Mouse (Mus musculus) forebrain, embryonic 11.5 days (tissue): ENCODE measurements around the gene Gm17660. TPM values are rescaled to one million over a fixed set of nuclear protein-coding genes. Genes with fewer than 3 reads are reported as not detected.

Source experiments
- ATAC-seq: fragments of 200-750 bp; cut with Nextera tagmentation; replicated peaks from 2 replicates; pipeline ENCODE4 v1.8.0; 2017; ENCODE audit warnings: moderate TSS enrichment; ENCODE audit not compliant: low FRiP score
- DNase-seq: peaks from one replicate; pipeline ENCODE4 v3.0.0-alpha.2; 2017; ENCODE audit warnings: low spot score
- H3K27ac ChIP-seq: fragments of 300-500 bp; sonication (generic); 2 replicates; pipeline ENCODE4 v1.5.1; 2014; ENCODE audit warnings: low read depth, low read length
- H3K27me3 ChIP-seq: fragments of 300-500 bp; sonication (generic); 2 replicates; pipeline ENCODE4 v1.6.1; 2014; ENCODE audit warnings: mild to moderate bottlenecking, low read length, mixed read lengths; ENCODE audit not compliant: control insufficient read depth, insufficient read depth
- H3K36me3 ChIP-seq: fragments of 300-500 bp; sonication (generic); 2 replicates; pipeline ENCODE4 v1.6.1; 2014; ENCODE audit warnings: mild to moderate bottlenecking, low read length, moderate library complexity, mixed read lengths; ENCODE audit not compliant: control insufficient read depth, insufficient read depth
- H3K4me1 ChIP-seq: fragments of 300-500 bp; sonication (generic); replicated peaks from 2 replicates; pipeline ENCODE4 v1.6.1; 2014; ENCODE audit warnings: low read length, mixed read lengths; ENCODE audit not compliant: control insufficient read depth, insufficient read depth
- H3K4me2 ChIP-seq: fragments of 300-500 bp; sonication (generic); 2 replicates; pipeline ENCODE4 v1.6.1; 2014; ENCODE audit warnings: low read depth, mild to moderate bottlenecking, low read length, moderate library complexity, mixed read lengths; ENCODE audit not compliant: severe bottlenecking
- H3K4me3 ChIP-seq: fragments of 300-500 bp; sonication (generic); 2 replicates; pipeline ENCODE4 v1.5.1; 2014; ENCODE audit warnings: low read depth, low read length
- H3K9ac ChIP-seq: fragments of 300-500 bp; sonication (generic); 2 replicates; pipeline ENCODE4 v1.6.1; 2014; ENCODE audit warnings: low read length
- H3K9me3 ChIP-seq: fragments of 300-500 bp; sonication (generic); 2 replicates; pipeline ENCODE4 v1.6.1; 2016; ENCODE audit warnings: low read length, mixed read lengths; ENCODE audit not compliant: control insufficient read depth
- WGBS: fragments of 180-500 bp; shearing (Covaris S2); extraction: QIAGEN DNeasy Blood & Tissue Kit; methylation state at CpG from one replicate; pipeline ENCODE4 v1.1.7; 2014; 5-methylcytosine and 5-hydroxymethylcytosine counted together
- polyA plus RNA-seq: library from polyadenylated mRNA; unstranded; fragments of >200 nt; fragmentation: Nextera tagmentation; extraction: Ambion mirVana; gene quantifications from 2 replicates; pipeline ENCODE4 v1.2.1, GENCODE M21; 2014

The Gm17660 gene
- polyA plus RNA-seq, 1 experiment from 2014 or later = not detected

DNA sequence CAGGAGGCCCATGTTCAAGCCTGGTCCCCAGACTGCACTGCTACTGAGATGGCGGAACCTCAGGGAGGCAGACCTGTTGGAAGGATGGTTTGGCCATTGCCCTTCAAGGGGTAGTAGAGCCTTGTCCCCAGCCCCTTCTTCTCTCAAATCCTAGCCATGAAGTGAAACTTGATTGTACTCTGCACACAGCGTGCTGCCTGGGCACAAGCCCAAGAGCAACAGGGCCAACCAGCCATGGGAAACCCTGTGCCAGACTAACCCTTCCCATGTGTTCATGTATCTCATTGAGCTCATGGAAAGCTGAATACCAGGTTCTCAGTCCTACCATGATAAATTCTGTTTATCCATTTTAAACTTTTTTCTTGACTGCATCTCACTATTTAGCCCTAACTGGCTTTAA is 34.5 kb downstream of the Gm17660 start:
- Histone ChIP-seq H3K36me3 (no peaks in the 10 kb centered on the region), H3K27ac (no peak overlapping the region), H3K9ac (no peak overlapping the region), H3K9me3 (no peaks in the 10 kb centered on the region), H3K4me1 (no peaks in the 10 kb centered on the region; the same call in 1 of the 2 replicates), H3K4me2 (no peak overlapping the region), H3K4me3 (no peak overlapping the region), H3K27me3 (no peaks in the 10 kb centered on the region)
- DNase-seq = no peak
- WGBS = 95% methylated on average over 2 of the region's 2 CpGs
- ATAC-seq = no peak

DNA sequence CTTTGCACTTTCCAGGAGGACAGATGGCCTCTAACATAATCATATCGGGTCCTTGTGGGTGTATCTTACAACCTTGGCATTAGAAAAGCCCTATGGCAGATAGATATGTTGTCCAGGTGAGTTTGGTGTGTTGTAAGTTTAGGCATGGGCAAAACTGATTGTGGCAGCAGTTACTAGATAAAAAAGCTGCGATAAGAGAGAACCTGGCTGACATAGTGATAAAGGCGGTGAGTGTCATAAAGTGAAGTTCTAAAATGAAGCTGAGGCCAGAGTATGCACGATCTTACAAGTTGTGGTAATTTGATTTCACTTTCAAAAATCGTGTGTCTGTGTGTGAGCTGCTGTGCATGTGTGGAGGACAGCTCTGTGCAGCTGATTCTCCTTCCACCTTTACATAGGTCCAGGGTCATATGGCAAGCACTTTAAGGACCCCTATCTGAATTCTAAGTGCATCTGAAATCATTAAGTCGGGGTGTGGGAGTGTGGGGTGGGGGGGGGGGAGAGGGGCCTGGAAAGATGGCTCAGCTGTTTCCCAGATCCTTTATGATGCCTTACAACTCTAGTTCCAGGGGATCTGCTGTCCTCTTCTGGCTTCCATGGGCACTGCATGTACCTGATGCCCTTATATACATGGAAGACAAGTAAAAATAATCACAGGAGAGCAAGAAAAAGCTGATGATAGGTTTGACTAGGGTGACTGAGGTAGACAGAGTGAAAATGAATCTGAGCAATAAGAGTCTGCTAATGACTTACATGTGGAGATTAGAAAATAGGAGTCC is 38.1 kb downstream of the Gm17660 start:
- Histone ChIP-seq H3K4me3 (no peak overlapping the region), H3K27me3 (no peaks in the 10 kb centered on the region), H3K36me3 (no peaks in the 10 kb centered on the region), H3K27ac (no peak overlapping the region), H3K4me1 (no peaks in the 10 kb centered on the region), H3K4me2 (no peak overlapping the region), H3K9me3 (no peaks in the 10 kb centered on the region), H3K9ac (no peak overlapping the region)
- ATAC-seq (no peak), DNase-seq (no peak)
- 70% methylated on average over 6 of the region's 6 CpGs for WGBS

DNA sequence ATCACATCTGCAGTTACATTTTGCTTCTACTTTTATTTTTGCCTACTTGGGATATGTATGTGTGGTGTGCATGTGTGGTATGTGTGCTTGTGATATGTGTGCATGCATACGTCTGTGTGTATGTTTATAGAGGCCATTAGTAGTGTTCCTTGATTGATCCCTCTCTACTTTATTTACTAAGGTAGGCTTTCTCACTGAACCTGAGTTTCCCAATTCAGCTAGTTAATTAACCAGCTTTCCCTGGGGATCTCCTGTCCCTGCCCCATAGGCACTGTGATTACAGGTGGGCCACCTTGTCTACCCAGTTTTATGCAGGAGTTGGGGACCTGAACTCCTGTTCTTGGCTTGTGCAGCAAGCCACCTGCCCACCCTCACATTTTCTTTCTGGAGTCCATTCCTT is 40.7 kb downstream of the Gm17660 start:
- WGBS = 93% methylated on average over 1 of the region's 1 CpGs
- no peak overlapping the region for H3K4me3 ChIP-seq
- ATAC-seq (no peak), DNase-seq (no peak)
- H3K4me1 ChIP-seq = no peaks in the 10 kb centered on the region
- H3K9ac ChIP-seq = no peak overlapping the region
- H3K27me3 ChIP-seq = no peaks in the 10 kb centered on the region
- no peak overlapping the region for H3K4me2 ChIP-seq
- no peak overlapping the region for H3K27ac ChIP-seq
- H3K36me3 ChIP-seq = no peaks in the 10 kb centered on the region
- H3K9me3 ChIP-seq = no peaks in the 10 kb centered on the region

DNA sequence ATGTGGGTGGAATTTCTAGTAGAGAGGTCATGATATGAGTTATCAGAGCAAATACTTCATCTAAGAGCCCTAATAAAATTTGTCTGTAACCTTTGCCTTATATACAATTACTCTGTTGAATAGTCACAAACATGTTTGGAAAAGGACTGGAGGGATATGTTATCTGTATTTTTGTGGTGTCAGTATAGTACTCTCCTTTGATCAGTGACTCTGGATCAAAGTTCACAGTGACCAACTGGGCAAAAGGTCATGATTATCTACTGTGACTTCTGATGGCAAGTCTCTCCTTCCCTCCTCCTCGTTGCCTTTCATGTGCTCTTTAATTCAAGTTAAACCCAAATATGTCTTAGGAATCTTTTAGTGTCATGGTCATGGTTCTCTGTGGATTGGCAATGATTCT is 41.6 kb downstream of the Gm17660 start:
- WGBS = 68% methylated on average over 1 of the region's 1 CpGs
- Histone ChIP-seq H3K4me3 (no peak overlapping the region), H3K36me3 (no peaks in the 10 kb centered on the region), H3K9ac (no peak overlapping the region), H3K4me1 (no peaks in the 10 kb centered on the region), H3K9me3 (no peaks in the 10 kb centered on the region), H3K27ac (no peak overlapping the region), H3K4me2 (no peak overlapping the region), H3K27me3 (no peaks in the 10 kb centered on the region)
- no peak for ATAC-seq
- no peak for DNase-seq

DNA sequence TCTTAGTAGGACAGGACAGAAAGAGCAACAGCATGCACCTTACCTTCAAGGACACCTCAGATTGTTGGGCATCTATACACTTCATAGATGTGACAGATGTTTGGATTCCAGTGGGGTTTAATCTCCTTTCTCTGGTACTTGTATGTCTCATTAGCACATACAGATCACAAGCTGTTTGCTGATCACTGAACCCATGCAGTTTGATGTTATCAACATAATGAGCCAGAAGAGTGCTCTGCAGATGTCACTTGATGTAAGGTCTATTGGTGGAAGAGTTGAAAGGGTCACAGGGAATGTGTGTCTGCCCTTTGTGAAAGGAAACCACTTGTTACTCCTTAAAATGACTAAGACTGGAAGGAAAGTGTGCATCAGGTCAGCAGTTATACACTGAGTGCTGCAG is 42.3 kb downstream of the Gm17660 start:
- no peak for DNase-seq

DNA sequence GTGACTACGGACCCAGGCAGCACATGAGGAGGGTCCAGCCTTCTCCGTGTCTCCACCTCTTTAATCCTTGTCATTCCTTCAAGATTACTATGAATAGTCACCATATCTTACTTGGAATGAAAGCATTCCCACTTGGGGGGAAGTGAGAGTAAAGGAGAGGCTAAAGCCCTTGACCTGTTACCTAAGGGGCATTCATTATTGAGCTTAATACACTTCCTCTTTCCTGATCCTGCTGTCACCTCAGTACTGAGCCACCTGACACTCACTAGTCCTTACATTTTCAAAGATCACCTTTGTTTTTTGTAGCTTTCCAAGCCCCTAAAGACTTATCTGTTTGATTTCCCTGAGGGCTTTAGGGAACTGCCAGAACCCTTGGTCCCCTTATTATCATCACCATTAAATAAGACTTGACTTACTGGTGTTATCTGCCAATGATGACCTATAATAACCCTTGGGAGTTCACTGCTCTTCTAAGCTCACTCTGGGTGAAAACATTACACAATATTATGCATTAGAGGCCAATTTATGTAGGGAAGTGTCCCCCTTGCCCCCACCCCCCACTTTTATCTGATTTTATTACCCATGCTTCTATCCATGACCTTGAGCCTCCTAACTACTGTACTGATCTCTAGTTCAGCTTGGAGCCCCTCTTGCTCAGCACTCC is 44.8 kb downstream of the Gm17660 start:
- Histone ChIP-seq H3K9me3 (no peaks in the 10 kb centered on the region), H3K36me3 (no peaks in the 10 kb centered on the region), H3K4me2 (no peak overlapping the region), H3K9ac (no peak overlapping the region), H3K4me1 (no peaks in the 10 kb centered on the region), H3K27me3 (no peaks in the 10 kb centered on the region), H3K27ac (no peak overlapping the region), H3K4me3 (no peak overlapping the region)
- ATAC-seq (no peak), DNase-seq (no peak)
- WGBS = 85% methylated on average over 2 of the region's 2 CpGs

More for the DNA sequence above, 42.3 kb downstream of the Gm17660 start:
- H3K4me3 ChIP-seq = no peak overlapping the region
- no peaks in the 10 kb centered on the region for H3K36me3 ChIP-seq
- H3K4me2 ChIP-seq = no peak overlapping the region
- H3K27ac ChIP-seq = no peak overlapping the region
- ATAC-seq = no peak
- no peaks in the 10 kb centered on the region for H3K9me3 ChIP-seq
- no peaks in the 10 kb centered on the region for H3K27me3 ChIP-seq
- no peak overlapping the region for H3K9ac ChIP-seq
- H3K4me1 ChIP-seq = no peaks in the 10 kb centered on the region

DNA sequence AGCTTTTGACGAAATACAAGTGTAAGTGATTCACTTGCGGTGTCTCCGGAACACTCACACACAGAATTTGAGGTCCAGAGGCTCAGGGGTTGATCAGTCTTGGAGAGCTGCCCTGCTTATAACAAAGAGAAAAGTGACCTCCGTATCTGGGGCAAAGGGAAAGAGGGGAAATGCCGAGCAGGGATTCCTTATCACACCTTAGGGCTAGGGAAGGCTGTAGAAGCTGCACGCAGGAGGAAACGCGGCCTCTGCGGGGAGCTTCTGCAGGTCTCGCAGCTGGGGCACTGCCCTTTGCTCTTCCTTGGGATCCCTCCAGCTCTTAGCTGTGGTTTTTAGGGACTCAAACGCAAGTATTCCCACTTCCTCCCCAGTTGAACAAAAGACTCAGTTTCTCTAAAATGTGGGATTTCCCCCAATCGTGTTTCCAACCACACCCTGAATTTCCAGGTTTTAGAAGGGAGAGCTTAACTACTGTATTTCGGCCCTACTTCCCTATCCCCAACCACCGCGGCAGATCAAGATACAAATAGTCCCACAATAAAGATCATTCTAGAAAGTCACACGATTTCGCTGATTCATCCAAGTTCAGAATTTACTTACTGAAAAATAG is 52.1 kb downstream of the Gm17660 start:
- DNase-seq (no peak), ATAC-seq (no peak)
- WGBS = 41% methylated on average over 17 of the region's 17 CpGs

DNA sequence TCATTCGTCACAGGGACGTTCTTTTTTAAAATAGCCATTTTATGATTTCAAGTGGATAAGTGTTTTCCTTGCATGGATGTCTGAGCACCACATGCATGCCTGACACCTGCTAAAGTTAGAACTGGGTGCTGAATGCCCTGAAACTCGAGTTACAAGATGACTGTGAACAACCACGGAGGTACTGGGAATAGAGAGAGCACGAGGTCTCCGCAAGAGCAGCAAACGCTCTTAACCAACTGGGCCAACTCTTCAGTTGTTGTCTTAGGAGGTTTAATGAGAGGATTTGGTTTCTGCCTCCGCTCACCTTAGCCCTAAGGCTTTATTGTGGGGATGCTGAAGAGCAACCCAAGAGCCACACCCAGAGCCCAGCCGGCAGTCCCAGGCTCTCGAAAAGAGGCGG is 52.6 kb downstream of the Gm17660 start:
- 66% methylated on average over 11 of the region's 11 CpGs for WGBS
- peaks cover 2% of the 10 kb centered on the region; the same call in 1 of the 2 replicates for H3K27me3 ChIP-seq

More for the DNA sequence above, 52.1 kb downstream of the Gm17660 start:
- no peaks in the 10 kb centered on the region for H3K27me3 ChIP-seq
- no peak overlapping the region for H3K27ac ChIP-seq
- no peaks in the 10 kb centered on the region for H3K4me1 ChIP-seq
- no peaks in the 10 kb centered on the region for H3K9me3 ChIP-seq
- no peaks in the 10 kb centered on the region for H3K36me3 ChIP-seq
- no peak overlapping the region for H3K4me3 ChIP-seq
- no peak overlapping the region for H3K9ac ChIP-seq
- no peak overlapping the region for H3K4me2 ChIP-seq

More for the DNA sequence above, 52.6 kb downstream of the Gm17660 start:
- Histone ChIP-seq H3K9ac (no peak overlapping the region), H3K36me3 (no peaks in the 10 kb centered on the region), H3K4me2 (no peak overlapping the region), H3K4me3 (no peak overlapping the region), H3K9me3 (no peaks in the 10 kb centered on the region), H3K27ac (no peak overlapping the region), H3K4me1 (no peaks in the 10 kb centered on the region)
- ATAC-seq (no peak), DNase-seq (no peak)
